Mouse (Mus musculus): ENCODE results near the gene Dynlrb2. TPM values are rescaled to one million over a fixed set of nuclear protein-coding genes. Genes with fewer than 3 reads are reported as not detected.

Dynlrb2 gene
- polyA plus RNA-seq (2014; fragmentation: Nextera tagmentation; extraction: Ambion mirVana): 1.2 and 1.8 TPM in 2 replicates

DNA sequence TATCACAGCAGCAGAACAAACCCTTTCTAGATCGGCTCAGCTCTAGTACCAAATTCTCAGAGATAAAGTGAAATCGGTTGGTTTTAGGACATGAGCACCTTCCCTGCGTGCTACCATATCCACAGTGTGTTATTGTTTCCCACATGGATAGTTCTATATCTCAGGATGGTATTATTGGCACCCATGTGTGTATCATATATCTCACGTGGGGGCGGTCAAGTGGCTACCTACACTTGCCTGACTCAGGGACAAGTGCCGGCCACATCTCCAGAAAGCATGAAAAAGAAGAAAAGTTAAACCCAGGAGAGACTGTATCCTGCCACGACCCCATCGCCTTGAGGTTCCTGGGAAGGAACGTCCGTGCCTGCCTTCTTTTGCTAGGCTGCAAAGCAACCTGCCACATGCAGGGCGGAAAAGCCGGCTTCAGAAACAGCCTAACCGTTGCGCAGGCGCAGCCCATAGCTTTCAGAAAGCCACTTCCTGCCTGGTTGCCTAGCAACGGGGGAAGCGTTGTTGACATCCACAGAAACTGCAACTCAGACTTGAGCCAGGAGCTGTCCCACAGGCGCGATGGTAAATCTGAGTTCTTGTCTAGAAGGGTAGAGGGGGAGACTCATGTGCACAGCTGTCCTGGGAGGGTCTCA lies at the start of gene Dynlrb2:
Gene Dynlrb2 (plus strand): TSS at position 498 of the 644 bp plus-strand sequence.
- Histone ChIP-seq H3K27ac (ENCODE audit: low read depth, low read length) (no peak within 1 kb of the TSS), H3K4me2 (ENCODE audit: low read depth) (peak within 1 kb of the TSS; percentile 69), H3K9ac (ENCODE audit: low read length) (peak within 1 kb of the TSS; percentile 46), H3K9me3 (ENCODE audit: control insufficient read depth, low read length) (no peaks in the 10 kb centered on the region), H3K4me1 (ENCODE audit: control insufficient read depth, insufficient read depth, low read length) (no peaks in the 10 kb centered on the region), H3K4me3 (ENCODE audit: low read depth, low read length) (peak within 1 kb of the TSS; percentile 35), H3K27me3 (ENCODE audit: control insufficient read depth, insufficient read depth, low read length) (no peaks in the 10 kb centered on the region), H3K36me3 (ENCODE audit: control insufficient read depth, insufficient read depth, low read length) (no peaks in the 10 kb centered on the region)
- peak; percentile 89 for ATAC-seq (ENCODE audit: insufficient read depth, low FRiP score, low TSS enrichment)
- peak; percentile 91 for DNase-seq (ENCODE audit: low spot score)
- WGBS: 9% methylated on average over 19 of the region's 19 CpGs

DNA sequence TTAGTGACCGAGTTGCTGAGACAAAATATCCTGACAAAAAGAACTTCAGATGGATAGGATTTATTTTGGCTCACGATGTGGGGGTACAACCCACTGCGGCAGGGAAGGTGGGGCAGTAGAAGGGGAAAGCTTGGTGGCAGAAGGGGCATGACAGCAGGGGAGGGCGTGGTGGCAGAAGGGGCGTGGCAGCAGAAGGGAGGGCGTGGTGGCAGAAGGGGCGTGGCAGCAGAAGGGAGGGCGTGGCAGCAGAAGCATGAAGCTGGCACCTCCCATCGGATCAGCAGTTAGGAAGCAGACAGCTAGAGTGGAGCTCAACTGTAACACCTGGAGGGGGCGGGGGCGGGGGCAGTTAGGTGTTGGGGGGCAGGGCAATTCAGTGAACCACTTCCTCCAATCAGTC lies 46.2 kb upstream of the Dynlrb2 start:
- no peak overlapping the region for H3K4me2 ChIP-seq (ENCODE audit: low read depth)
- H3K27ac ChIP-seq (ENCODE audit: low read depth, low read length): no peak overlapping the region
- H3K36me3 ChIP-seq (ENCODE audit: control insufficient read depth, insufficient read depth, low read length): no peaks in the 10 kb centered on the region
- H3K9me3 ChIP-seq (ENCODE audit: control insufficient read depth, low read length): no peaks in the 10 kb centered on the region
- no peaks in the 10 kb centered on the region for H3K4me1 ChIP-seq (ENCODE audit: control insufficient read depth, insufficient read depth, low read length)
- DNase-seq (ENCODE audit: low spot score) (no peak), ATAC-seq (ENCODE audit: insufficient read depth, low FRiP score, low TSS enrichment) (no peak)
- WGBS: 67% methylated on average over 11 of the region's 11 CpGs
- no peak overlapping the region for H3K9ac ChIP-seq (ENCODE audit: low read length)
- H3K27me3 ChIP-seq (ENCODE audit: control insufficient read depth, insufficient read depth, low read length): no peaks in the 10 kb centered on the region
- H3K4me3 ChIP-seq (ENCODE audit: low read depth, low read length): no peak overlapping the region

- no peaks in the 10 kb centered on the region for H3K9me3 ChIP-seq (ENCODE audit: control insufficient read depth, low read length)
- ATAC-seq (ENCODE audit: insufficient read depth, low FRiP score, low TSS enrichment) (no peak), DNase-seq (ENCODE audit: low spot score) (no peak)
- no peak overlapping the region for H3K4me3 ChIP-seq (ENCODE audit: low read depth, low read length)
- H3K27ac ChIP-seq (ENCODE audit: low read depth, low read length): no peak overlapping the region
- no peak overlapping the region for H3K9ac ChIP-seq (ENCODE audit: low read length)
- no peaks in the 10 kb centered on the region for H3K4me1 ChIP-seq (ENCODE audit: control insufficient read depth, insufficient read depth, low read length)
- no peak overlapping the region for H3K4me2 ChIP-seq (ENCODE audit: low read depth)
- H3K36me3 ChIP-seq (ENCODE audit: control insufficient read depth, insufficient read depth, low read length): no peaks in the 10 kb centered on the region
- H3K27me3 ChIP-seq (ENCODE audit: control insufficient read depth, insufficient read depth, low read length): no peaks in the 10 kb centered on the region
- 75% methylated on average over 4 of the region's 4 CpGs for WGBS
Measured at GRCm38 (mm10) chr8:116461472-116461871, 43.3 kb upstream of the Dynlrb2 start.

GRCm38 (mm10) chr8:116466586-116466985 lies 38.2 kb upstream of the Dynlrb2 start:
- no peak for DNase-seq (ENCODE audit: low spot score)
- 92% methylated on average over 7 of the region's 7 CpGs for WGBS

GRCm38 (mm10) chr8:116467027-116467426 lies 37.7 kb upstream of the Dynlrb2 start:
- Histone ChIP-seq H3K36me3 (ENCODE audit: control insufficient read depth, insufficient read depth, low read length) (no peaks in the 10 kb centered on the region), H3K4me3 (ENCODE audit: low read depth, low read length) (no peak overlapping the region), H3K4me2 (ENCODE audit: low read depth) (no peak overlapping the region), H3K27ac (ENCODE audit: low read depth, low read length) (no peak overlapping the region), H3K27me3 (ENCODE audit: control insufficient read depth, insufficient read depth, low read length) (no peaks in the 10 kb centered on the region), H3K4me1 (ENCODE audit: control insufficient read depth, insufficient read depth, low read length) (no peaks in the 10 kb centered on the region), H3K9me3 (ENCODE audit: control insufficient read depth, low read length) (no peaks in the 10 kb centered on the region), H3K9ac (ENCODE audit: low read length) (no peak overlapping the region)
- ATAC-seq (ENCODE audit: insufficient read depth, low FRiP score, low TSS enrichment) (no peak), DNase-seq (ENCODE audit: low spot score) (no peak)
- 84% methylated on average over 1 of the region's 1 CpGs for WGBS

More at GRCm38 (mm10) chr8:116466586-116466985, 38.2 kb upstream of the Dynlrb2 start:
- H3K27me3 ChIP-seq (ENCODE audit: control insufficient read depth, insufficient read depth, low read length): no peaks in the 10 kb centered on the region
- no peaks in the 10 kb centered on the region for H3K4me1 ChIP-seq (ENCODE audit: control insufficient read depth, insufficient read depth, low read length)
- H3K27ac ChIP-seq (ENCODE audit: low read depth, low read length): no peak overlapping the region
- no peak overlapping the region for H3K4me3 ChIP-seq (ENCODE audit: low read depth, low read length)
- no peak overlapping the region for H3K4me2 ChIP-seq (ENCODE audit: low read depth)
- ATAC-seq (ENCODE audit: insufficient read depth, low FRiP score, low TSS enrichment): no peak
- H3K9ac ChIP-seq (ENCODE audit: low read length): no peak overlapping the region
- no peaks in the 10 kb centered on the region for H3K36me3 ChIP-seq (ENCODE audit: control insufficient read depth, insufficient read depth, low read length)
- H3K9me3 ChIP-seq (ENCODE audit: control insufficient read depth, low read length): no peaks in the 10 kb centered on the region

- ATAC-seq (ENCODE audit: insufficient read depth, low FRiP score, low TSS enrichment) (no peak), DNase-seq (ENCODE audit: low spot score) (no peak)
- 85% methylated on average over 9 of the region's 9 CpGs for WGBS
- no peaks in the 10 kb centered on the region for H3K36me3 ChIP-seq (ENCODE audit: control insufficient read depth, insufficient read depth, low read length)
- H3K9me3 ChIP-seq (ENCODE audit: control insufficient read depth, low read length): no peaks in the 10 kb centered on the region
- no peak overlapping the region for H3K27ac ChIP-seq (ENCODE audit: low read depth, low read length)
- no peak overlapping the region for H3K4me2 ChIP-seq (ENCODE audit: low read depth)
- H3K27me3 ChIP-seq (ENCODE audit: control insufficient read depth, insufficient read depth, low read length): no peaks in the 10 kb centered on the region
- no peak overlapping the region for H3K9ac ChIP-seq (ENCODE audit: low read length)
- H3K4me1 ChIP-seq (ENCODE audit: control insufficient read depth, insufficient read depth, low read length): no peaks in the 10 kb centered on the region
- no peak overlapping the region for H3K4me3 ChIP-seq (ENCODE audit: low read depth, low read length)
Measured at GRCm38 (mm10) chr8:116477941-116478340, 26.8 kb upstream of the Dynlrb2 start.

DNA sequence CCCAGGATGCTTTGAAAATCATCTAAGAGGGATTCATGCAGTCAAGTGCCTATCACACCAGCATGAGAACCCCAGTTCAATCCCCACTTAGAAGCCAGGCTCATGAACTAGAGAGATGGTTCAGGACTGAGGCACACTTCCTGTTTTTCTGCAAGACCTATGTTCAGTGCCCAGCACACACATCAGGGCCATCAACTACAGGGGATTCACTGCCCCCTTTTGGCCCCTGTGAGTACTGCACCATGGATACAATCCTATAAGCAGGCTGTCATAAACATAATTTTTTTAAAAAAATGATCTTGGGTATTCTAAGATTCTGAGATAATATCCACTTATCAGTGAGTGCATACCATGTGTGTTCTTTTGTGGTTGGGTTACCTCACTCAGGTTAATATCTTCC lies 26.1 kb upstream of the Dynlrb2 start:
- ATAC-seq (ENCODE audit: insufficient read depth, low FRiP score, low TSS enrichment): no peak
- Histone ChIP-seq H3K9me3 (ENCODE audit: control insufficient read depth, low read length) (no peaks in the 10 kb centered on the region), H3K36me3 (ENCODE audit: control insufficient read depth, insufficient read depth, low read length) (no peaks in the 10 kb centered on the region), H3K9ac (ENCODE audit: low read length) (no peak overlapping the region), H3K4me3 (ENCODE audit: low read depth, low read length) (no peak overlapping the region), H3K27me3 (ENCODE audit: control insufficient read depth, insufficient read depth, low read length) (no peaks in the 10 kb centered on the region), H3K4me1 (ENCODE audit: control insufficient read depth, insufficient read depth, low read length) (no peaks in the 10 kb centered on the region), H3K27ac (ENCODE audit: low read depth, low read length) (no peak overlapping the region), H3K4me2 (ENCODE audit: low read depth) (no peak overlapping the region)
- DNase-seq (ENCODE audit: low spot score): no peak

DNA sequence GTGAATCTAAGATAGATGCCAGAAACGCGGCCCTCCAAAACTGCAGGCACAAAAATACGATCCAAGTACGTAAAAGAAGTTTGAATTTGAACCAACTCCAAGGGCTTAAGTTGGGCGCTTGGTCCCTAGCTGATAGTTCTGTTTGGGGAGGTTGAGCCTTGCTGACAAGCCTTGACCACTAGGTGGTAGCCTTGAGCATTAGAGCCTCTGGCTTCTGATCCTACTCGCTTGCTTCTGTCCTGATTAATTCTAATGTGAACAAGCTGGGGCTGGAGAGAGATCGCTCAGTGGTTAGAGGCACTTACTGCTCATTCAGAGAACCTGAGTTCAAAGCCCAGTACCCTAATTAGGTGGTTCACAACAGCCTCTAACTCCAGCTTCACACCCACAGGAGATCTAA lies 23.9 kb upstream of the Dynlrb2 start:
- Histone ChIP-seq H3K9me3 (ENCODE audit: control insufficient read depth, low read length) (no peaks in the 10 kb centered on the region), H3K4me3 (ENCODE audit: low read depth, low read length) (no peak overlapping the region), H3K27ac (ENCODE audit: low read depth, low read length) (no peak overlapping the region), H3K9ac (ENCODE audit: low read length) (no peak overlapping the region), H3K4me1 (ENCODE audit: control insufficient read depth, insufficient read depth, low read length) (no peaks in the 10 kb centered on the region), H3K4me2 (ENCODE audit: low read depth) (no peak overlapping the region), H3K36me3 (ENCODE audit: control insufficient read depth, insufficient read depth, low read length) (no peaks in the 10 kb centered on the region), H3K27me3 (ENCODE audit: control insufficient read depth, insufficient read depth, low read length) (no peaks in the 10 kb centered on the region)
- ATAC-seq (ENCODE audit: insufficient read depth, low FRiP score, low TSS enrichment): no peak
- peak; percentile 63 for DNase-seq (ENCODE audit: low spot score)
- WGBS: 22% methylated on average over 7 of the region's 7 CpGs

DNA sequence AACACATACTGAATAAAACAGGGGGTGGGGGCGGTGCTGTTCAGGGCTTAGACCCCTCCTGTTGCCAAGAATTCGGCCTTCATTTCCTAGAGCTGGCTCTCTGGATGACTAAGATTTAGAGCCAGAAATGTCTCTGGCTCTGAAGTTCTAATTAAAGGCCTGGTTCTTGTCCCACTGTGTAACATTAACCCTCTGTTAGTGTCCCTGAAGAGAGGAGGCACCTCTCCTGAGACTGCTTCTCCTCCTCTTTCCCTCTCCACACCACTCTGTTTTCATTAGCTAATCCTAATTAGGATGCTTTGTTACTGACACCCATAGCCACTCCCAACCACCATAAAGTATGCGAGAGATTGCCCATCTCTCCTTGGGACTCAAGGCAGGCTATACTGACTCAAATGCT lies 22.0 kb upstream of the Dynlrb2 start:
- H3K27me3 ChIP-seq (ENCODE audit: control insufficient read depth, insufficient read depth, low read length): no peaks in the 10 kb centered on the region
- H3K36me3 ChIP-seq (ENCODE audit: control insufficient read depth, insufficient read depth, low read length): no peaks in the 10 kb centered on the region
- H3K27ac ChIP-seq (ENCODE audit: low read depth, low read length): no peak overlapping the region
- H3K4me1 ChIP-seq (ENCODE audit: control insufficient read depth, insufficient read depth, low read length): no peaks in the 10 kb centered on the region
- no peak for ATAC-seq (ENCODE audit: insufficient read depth, low FRiP score, low TSS enrichment)
- no peak overlapping the region for H3K4me2 ChIP-seq (ENCODE audit: low read depth)
- no peak overlapping the region for H3K9ac ChIP-seq (ENCODE audit: low read length)
- no peaks in the 10 kb centered on the region for H3K9me3 ChIP-seq (ENCODE audit: control insufficient read depth, low read length)
- 35% methylated on average over 3 of the region's 3 CpGs for WGBS
- no peak overlapping the region for H3K4me3 ChIP-seq (ENCODE audit: low read depth, low read length)
- no peak for DNase-seq (ENCODE audit: low spot score)

Data from neural tube, embryonic 11.5 days (tissue).